Mouse (Mus musculus): Measurements from ENCODE around the gene Rpgrip1l. TPM values are rescaled to one million over a fixed set of nuclear protein-coding genes. Genes with fewer than 3 reads are reported as not detected.

Gene Rpgrip1l
- polyA plus RNA-seq, 1 experiment from 2014 or later, result 16.5 TPM

- no peak for ATAC-seq (ENCODE audit: low read depth)
- no peaks in the 10 kb centered on the region for H3K27me3 ChIP-seq (ENCODE audit: control insufficient read depth, insufficient read depth, low read length)
- H3K4me2 ChIP-seq (ENCODE audit: low read depth, low read length), result no peak overlapping the region
- 80% methylated on average over 8 of the region's 8 CpGs for WGBS
- H3K4me3 ChIP-seq (ENCODE audit: low read depth, low read length), result no peak overlapping the region
- no peaks in the 10 kb centered on the region for H3K9me3 ChIP-seq (ENCODE audit: control insufficient read depth, low read length)
- H3K27ac ChIP-seq (ENCODE audit: low read depth, low read length), result no peak overlapping the region
- H3K4me1 ChIP-seq (ENCODE audit: control insufficient read depth, insufficient read depth, low read length), result no peaks in the 10 kb centered on the region
- no peaks in the 10 kb centered on the region for H3K36me3 ChIP-seq (ENCODE audit: control insufficient read depth, insufficient read depth, low read length)
- H3K9ac ChIP-seq (replicated peaks; ENCODE audit: low read depth, low read length), result no peak overlapping the region
These were observed 26.8 kb downstream of the Rpgrip1l start for GRCm38 (mm10) chr8:91286237-91286636.

- 96% methylated on average over 1 of the region's 1 CpGs for WGBS
- H3K4me2 ChIP-seq (ENCODE audit: low read depth, low read length), result no peak overlapping the region
- no peak overlapping the region for H3K9ac ChIP-seq (replicated peaks; ENCODE audit: low read depth, low read length)
- H3K36me3 ChIP-seq (ENCODE audit: control insufficient read depth, insufficient read depth, low read length), result no peaks in the 10 kb centered on the region
- H3K27me3 ChIP-seq (ENCODE audit: control insufficient read depth, insufficient read depth, low read length), result no peaks in the 10 kb centered on the region
- no peak for ATAC-seq (ENCODE audit: low read depth)
- H3K4me3 ChIP-seq (ENCODE audit: low read depth, low read length), result no peak overlapping the region
- no peaks in the 10 kb centered on the region for H3K4me1 ChIP-seq (ENCODE audit: control insufficient read depth, insufficient read depth, low read length)
- H3K27ac ChIP-seq (ENCODE audit: low read depth, low read length), result no peak overlapping the region
- H3K9me3 ChIP-seq (ENCODE audit: control insufficient read depth, low read length), result no peaks in the 10 kb centered on the region
These were observed 29.2 kb downstream of the Rpgrip1l start for GRCm38 (mm10) chr8:91283815-91284214.

DNA sequence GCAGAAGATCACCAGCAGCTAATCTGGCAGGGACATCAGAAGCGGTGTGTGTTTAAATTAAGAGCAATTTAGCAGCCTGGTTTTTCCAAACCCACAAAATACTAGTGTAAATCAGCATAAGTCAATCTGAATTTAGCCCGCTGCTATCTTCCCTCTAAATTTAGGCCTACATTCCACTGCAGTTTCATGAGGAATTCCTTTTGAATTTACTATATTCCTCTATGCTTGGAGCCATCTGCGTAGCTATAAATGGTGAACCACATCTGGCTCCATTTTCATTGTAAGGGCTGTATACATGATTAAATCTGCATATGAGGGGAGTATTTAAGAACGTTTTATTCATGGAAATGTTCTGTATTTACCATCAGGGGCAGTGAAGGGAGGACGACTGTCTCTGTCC is 30.4 kb downstream of the Rpgrip1l start:
- H3K4me1 ChIP-seq (ENCODE audit: control insufficient read depth, insufficient read depth, low read length), result no peaks in the 10 kb centered on the region
- no peak overlapping the region for H3K4me2 ChIP-seq (ENCODE audit: low read depth, low read length)
- H3K27ac ChIP-seq (ENCODE audit: low read depth, low read length), result no peak overlapping the region
- H3K9ac ChIP-seq (replicated peaks; ENCODE audit: low read depth, low read length), result no peak overlapping the region
- no peaks in the 10 kb centered on the region for H3K27me3 ChIP-seq (ENCODE audit: control insufficient read depth, insufficient read depth, low read length)
- no peak overlapping the region for H3K4me3 ChIP-seq (ENCODE audit: low read depth, low read length)
- ATAC-seq (ENCODE audit: low read depth), result no peak
- H3K36me3 ChIP-seq (ENCODE audit: control insufficient read depth, insufficient read depth, low read length), result no peaks in the 10 kb centered on the region
- no peaks in the 10 kb centered on the region for H3K9me3 ChIP-seq (ENCODE audit: control insufficient read depth, low read length)
- WGBS, result 64% methylated on average over 5 of the region's 5 CpGs

GRCm38 (mm10) chr8:91281545-91281944 is 31.5 kb downstream of the Rpgrip1l start:
- Histone ChIP-seq H3K4me2 (ENCODE audit: low read depth, low read length) (no peak overlapping the region), H3K4me1 (ENCODE audit: control insufficient read depth, insufficient read depth, low read length) (no peaks in the 10 kb centered on the region), H3K27ac (ENCODE audit: low read depth, low read length) (no peak overlapping the region), H3K4me3 (ENCODE audit: low read depth, low read length) (no peak overlapping the region), H3K27me3 (ENCODE audit: control insufficient read depth, insufficient read depth, low read length) (no peaks in the 10 kb centered on the region), H3K9me3 (ENCODE audit: control insufficient read depth, low read length) (no peaks in the 10 kb centered on the region), H3K9ac (replicated peaks; ENCODE audit: low read depth, low read length) (no peak overlapping the region), H3K36me3 (ENCODE audit: control insufficient read depth, insufficient read depth, low read length) (no peaks in the 10 kb centered on the region)
- ATAC-seq (ENCODE audit: low read depth), result no peak
- 94% methylated on average over 8 of the region's 8 CpGs for WGBS

- WGBS, result 87% methylated on average over 11 of the region's 11 CpGs
- Histone ChIP-seq H3K4me2 (ENCODE audit: low read depth, low read length) (no peak overlapping the region), H3K36me3 (ENCODE audit: control insufficient read depth, insufficient read depth, low read length) (no peaks in the 10 kb centered on the region), H3K4me1 (ENCODE audit: control insufficient read depth, insufficient read depth, low read length) (no peaks in the 10 kb centered on the region), H3K9ac (replicated peaks; ENCODE audit: low read depth, low read length) (no peak overlapping the region), H3K27me3 (ENCODE audit: control insufficient read depth, insufficient read depth, low read length) (no peaks in the 10 kb centered on the region), H3K9me3 (ENCODE audit: control insufficient read depth, low read length) (no peaks in the 10 kb centered on the region), H3K27ac (ENCODE audit: low read depth, low read length) (no peak overlapping the region), H3K4me3 (ENCODE audit: low read depth, low read length) (no peak overlapping the region)
- ATAC-seq (ENCODE audit: low read depth), result no peak
These were observed 32.4 kb downstream of the Rpgrip1l start for GRCm38 (mm10) chr8:91280467-91281212.

- H3K27ac ChIP-seq (ENCODE audit: low read depth, low read length), result no peak overlapping the region
- no peaks in the 10 kb centered on the region for H3K27me3 ChIP-seq (ENCODE audit: control insufficient read depth, insufficient read depth, low read length)
- H3K4me1 ChIP-seq (ENCODE audit: control insufficient read depth, insufficient read depth, low read length), result no peaks in the 10 kb centered on the region
- ATAC-seq (ENCODE audit: low read depth), result no peak
- H3K4me3 ChIP-seq (ENCODE audit: low read depth, low read length), result no peak overlapping the region
- no peak overlapping the region for H3K4me2 ChIP-seq (ENCODE audit: low read depth, low read length)
- H3K9me3 ChIP-seq (ENCODE audit: control insufficient read depth, low read length), result no peaks in the 10 kb centered on the region
- H3K9ac ChIP-seq (replicated peaks; ENCODE audit: low read depth, low read length), result no peak overlapping the region
- 79% methylated on average over 5 of the region's 5 CpGs for WGBS
- no peaks in the 10 kb centered on the region for H3K36me3 ChIP-seq (ENCODE audit: control insufficient read depth, insufficient read depth, low read length)
These were observed 35.0 kb downstream of the Rpgrip1l start for GRCm38 (mm10) chr8:91278060-91278459.

DNA sequence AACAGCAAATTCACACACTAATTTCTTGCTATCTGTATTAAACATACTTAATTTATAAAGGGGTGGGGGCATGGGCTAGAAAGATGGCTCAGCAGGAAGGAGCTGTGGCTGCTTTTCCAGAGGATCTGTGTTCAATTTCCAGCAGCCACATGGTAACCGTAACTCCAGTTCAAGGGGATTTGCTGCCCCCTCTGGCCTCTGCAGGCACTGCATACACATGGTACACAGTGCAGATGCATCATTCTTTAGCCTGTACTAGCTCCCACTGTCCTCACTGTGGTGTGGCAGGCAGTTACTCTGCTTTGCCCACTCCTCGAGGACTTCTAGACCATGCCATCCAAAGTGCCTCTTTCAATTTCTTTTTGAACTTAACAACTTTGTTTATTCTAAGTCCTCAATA is 36.7 kb downstream of the Rpgrip1l start:
- 98% methylated on average over 2 of the region's 2 CpGs for WGBS
- no peak overlapping the region for H3K27ac ChIP-seq (ENCODE audit: low read depth, low read length)
- no peak for ATAC-seq (ENCODE audit: low read depth)

GRCm38 (mm10) chr8:91273493-91273892 is 39.6 kb downstream of the Rpgrip1l start:
- H3K9ac ChIP-seq (replicated peaks; ENCODE audit: low read depth, low read length), result no peak overlapping the region
- no peaks in the 10 kb centered on the region for H3K9me3 ChIP-seq (ENCODE audit: control insufficient read depth, low read length)
- no peaks in the 10 kb centered on the region for H3K36me3 ChIP-seq (ENCODE audit: control insufficient read depth, insufficient read depth, low read length)
- no peak for ATAC-seq (ENCODE audit: low read depth)
- H3K4me2 ChIP-seq (ENCODE audit: low read depth, low read length), result no peak overlapping the region
- WGBS, result 93% methylated on average over 5 of the region's 5 CpGs
- H3K4me1 ChIP-seq (ENCODE audit: control insufficient read depth, insufficient read depth, low read length), result no peaks in the 10 kb centered on the region
- no peak overlapping the region for H3K27ac ChIP-seq (ENCODE audit: low read depth, low read length)
- no peak overlapping the region for H3K4me3 ChIP-seq (ENCODE audit: low read depth, low read length)
- no peaks in the 10 kb centered on the region for H3K27me3 ChIP-seq (ENCODE audit: control insufficient read depth, insufficient read depth, low read length)

More for the DNA sequence above, 36.7 kb downstream of the Rpgrip1l start:
- Histone ChIP-seq H3K9ac (replicated peaks; ENCODE audit: low read depth, low read length) (no peak overlapping the region), H3K4me3 (ENCODE audit: low read depth, low read length) (no peak overlapping the region), H3K4me1 (ENCODE audit: control insufficient read depth, insufficient read depth, low read length) (no peaks in the 10 kb centered on the region), H3K4me2 (ENCODE audit: low read depth, low read length) (no peak overlapping the region), H3K9me3 (ENCODE audit: control insufficient read depth, low read length) (no peaks in the 10 kb centered on the region), H3K36me3 (ENCODE audit: control insufficient read depth, insufficient read depth, low read length) (no peaks in the 10 kb centered on the region), H3K27me3 (ENCODE audit: control insufficient read depth, insufficient read depth, low read length) (no peaks in the 10 kb centered on the region)

DNA sequence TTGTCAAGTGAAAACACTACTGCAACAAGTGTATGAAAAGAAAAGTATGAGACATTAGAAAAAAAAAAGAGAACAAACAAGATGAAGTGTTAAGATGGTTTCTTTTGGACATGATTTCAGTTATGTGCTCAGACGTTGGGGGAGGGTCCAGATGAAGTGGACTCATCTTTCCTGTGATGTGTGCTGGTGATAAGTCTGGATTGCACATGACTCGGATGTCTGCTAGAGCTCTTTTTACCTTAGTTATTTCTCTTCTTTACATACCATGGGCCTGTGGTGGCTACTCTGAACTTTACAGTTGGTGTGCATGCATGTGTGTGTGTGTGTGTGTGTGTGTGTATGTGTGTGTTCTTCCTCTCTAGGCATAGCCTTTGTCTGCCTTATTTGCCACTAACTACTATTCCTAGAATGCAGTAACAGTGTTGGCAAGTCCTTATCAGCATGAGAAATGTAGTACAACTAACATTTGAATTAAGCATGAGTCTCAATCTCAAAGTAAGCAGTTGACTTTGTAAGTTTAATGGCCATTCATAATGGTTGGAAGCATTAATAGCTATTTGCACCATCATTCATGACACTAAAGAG is 43.6 kb downstream of the Rpgrip1l start:
- Histone ChIP-seq H3K4me1 (ENCODE audit: control insufficient read depth, insufficient read depth, low read length) (no peaks in the 10 kb centered on the region), H3K36me3 (ENCODE audit: control insufficient read depth, insufficient read depth, low read length) (no peaks in the 10 kb centered on the region), H3K27me3 (ENCODE audit: control insufficient read depth, insufficient read depth, low read length) (no peaks in the 10 kb centered on the region), H3K9me3 (ENCODE audit: control insufficient read depth, low read length) (no peaks in the 10 kb centered on the region), H3K9ac (replicated peaks; ENCODE audit: low read depth, low read length) (no peak overlapping the region), H3K4me2 (ENCODE audit: low read depth, low read length) (no peak overlapping the region), H3K27ac (ENCODE audit: low read depth, low read length) (no peak overlapping the region), H3K4me3 (ENCODE audit: low read depth, low read length) (no peak overlapping the region)
- ATAC-seq (ENCODE audit: low read depth), result no peak
- WGBS, result 93% methylated on average over 2 of the region's 2 CpGs

All from neural tube, embryonic 14.5 days (tissue).